Mouse (Mus musculus) ES-E14 (cell line): Measurements from ENCODE around the gene Rims3. TPM values are rescaled to one million over a fixed set of nuclear protein-coding genes. Genes with fewer than 3 reads are reported as not detected.

Experiments
- DNase-seq: peaks from one replicate; pipeline ENCODE4 v3.0.0-alpha.2; 2013; ENCODE audit warnings: low read depth, low spot score
- H3K27ac ChIP-seq: 2 replicates; pipeline ENCODE4 v1.5.1; 2012; ENCODE audit warnings: low read depth, mild to moderate bottlenecking, low read length, moderate library complexity, mixed read lengths; ENCODE audit not compliant: poor library complexity, insufficient read depth, severe bottlenecking
- H3K36me3 ChIP-seq: 2 replicates; pipeline ENCODE4 v1.6.1; 2012; ENCODE audit warnings: mild to moderate bottlenecking, low read length, moderate library complexity, mixed read lengths; ENCODE audit not compliant: control insufficient read depth, poor library complexity, insufficient read depth, severe bottlenecking
- H3K4me1 ChIP-seq, 2 experiments: fragments of 150-350 bp in 1 of 2; sonication (generic) in 1 of 2; 2 replicates each; pipeline ENCODE4 v1.6.1; 2012; ENCODE audit warnings: low read length in 2 of 2, mild to moderate bottlenecking in 1 of 2, mixed read lengths in 1 of 2; ENCODE audit not compliant: control insufficient read depth in 2 of 2, insufficient read depth in 2 of 2, poor library complexity in 1 of 2
- H3K4me3 ChIP-seq, 2 experiments: fragments of 150-350 bp in 1 of 2; sonication (generic) in 1 of 2; 2 replicates each; pipeline ENCODE4 v1.5.1; 2012; ENCODE audit warnings: low read length in 2 of 2, low read depth in 1 of 2, mild to moderate bottlenecking in 1 of 2, mixed read lengths in 1 of 2; ENCODE audit not compliant: insufficient read depth in 1 of 2, poor library complexity in 1 of 2, severe bottlenecking in 1 of 2
- H3K9ac ChIP-seq: 2 replicates; pipeline ENCODE4 v1.6.1; 2012; ENCODE audit warnings: low read depth, mild to moderate bottlenecking, low read length, mixed read lengths; ENCODE audit not compliant: poor library complexity, insufficient read depth, severe bottlenecking
- H3K9me3 ChIP-seq: fragments of 150-350 bp; sonication (generic); 2 replicates; pipeline ENCODE4 v1.6.1; 2012; ENCODE audit warnings: low read depth, mild to moderate bottlenecking, low read length; ENCODE audit not compliant: control insufficient read depth, insufficient read depth
- CHD2 ChIP-seq: IDR thresholded peaks from 2 replicates; pipeline ENCODE4 v1.6.1; 2014; ENCODE audit warnings: mild to moderate bottlenecking, low read depth, low read length, inconsistent platforms
- HCFC1 ChIP-seq: IDR thresholded peaks from 2 replicates; pipeline ENCODE4 v1.6.1; 2012; ENCODE audit warnings: low read length, inconsistent platforms, borderline replicate concordance; ENCODE audit not compliant: insufficient read depth
- MAFK ChIP-seq: IDR thresholded peaks from 2 replicates; pipeline ENCODE4 v1.6.1; 2014; ENCODE audit warnings: mild to moderate bottlenecking, low read depth, low read length, inconsistent platforms; ENCODE audit not compliant: insufficient read depth
- ZC3H11A ChIP-seq: IDR thresholded peaks from 2 replicates; pipeline ENCODE4 v1.6.1; 2012; ENCODE audit warnings: low read depth, mild to moderate bottlenecking, inconsistent platforms, low read length, borderline replicate concordance
- ZNF384 ChIP-seq: IDR thresholded peaks from 2 replicates; pipeline ENCODE4 v1.6.1; 2012; ENCODE audit warnings: low read depth, low read length, inconsistent platforms
- in situ Hi-C, 2 experiments: fragments of 600-800 bp; cut with MboI; formaldehyde crosslinking; loops; one replicate each; pipeline ENCODE4 v1.15.1; 2025; ENCODE audit warnings: low sequenced_read_pairs in 2 of 2, inconsistent platforms in 1 of 2; ENCODE audit not compliant: unreplicated experiment in 2 of 2
- total RNA-seq: library from RNA; depleted of rRNA; stranded (reverse); fragments of 300-350 nt; gene quantifications from 2 replicates; pipeline ENCODE4 v1.2.3, GENCODE M21; 2012

Gene Rims3
- total RNA-seq, 1 experiment, result 4.5 TPM

GRCm38 (mm10) chr4:120868246-120868645, 13.6 kb downstream of the Rims3 start:
- H3K9ac ChIP-seq, result no peak overlapping the region
- TF ChIP-seq CHD2 (no peak), MAFK (no peak), ZNF384 (no peak), HCFC1 (no peak), ZC3H11A (no peak)
- in situ Hi-C loops, result no loop called here
- no peak overlapping the region for H3K27ac ChIP-seq
- DNase-seq, result no peak
- peaks cover 0 to 2% of the 10 kb centered on the region in 2 experiments; a peak in 1 of 4 replicates for H3K4me1 ChIP-seq
- H3K4me3 ChIP-seq, result no peak overlapping the region
- H3K9me3 ChIP-seq, result no peaks in the 10 kb centered on the region
- no peaks in the 10 kb centered on the region for H3K36me3 ChIP-seq

- no peaks in the 10 kb centered on the region for H3K36me3 ChIP-seq
- TF ChIP-seq CHD2 (no peak), ZC3H11A (no peak)
- H3K9me3 ChIP-seq, result no peaks in the 10 kb centered on the region
- DNase-seq, result no peak
- H3K27ac ChIP-seq, result no peak overlapping the region
- no peak overlapping the region for H3K4me3 ChIP-seq
- H3K4me1 ChIP-seq, result peaks cover 0 to 2% of the 10 kb centered on the region in 2 experiments; a peak in 1 of 4 replicates
- H3K9ac ChIP-seq, result no peak overlapping the region
- in situ Hi-C loops, result no loop called here
Observed at GRCm38 (mm10) chr4:120868988-120869387, 14.4 kb downstream of the Rims3 start.

- no peak for DNase-seq
- TF ChIP-seq CHD2, result no peak
- no peak for TF ChIP-seq HCFC1
- no peak for TF ChIP-seq ZNF384
- TF ChIP-seq MAFK, result no peak
- no peak for TF ChIP-seq ZC3H11A
- H3K27ac ChIP-seq, result no peak overlapping the region
- H3K9me3 ChIP-seq, result no peaks in the 10 kb centered on the region
- no peak overlapping the region for H3K4me3 ChIP-seq
- H3K9ac ChIP-seq, result no peak overlapping the region
- H3K36me3 ChIP-seq, result no peaks in the 10 kb centered on the region
- in situ Hi-C loops, result no loop called here
- peaks cover 0 to 2% of the 10 kb centered on the region in 2 experiments; a peak in 1 of 4 replicates for H3K4me1 ChIP-seq
Observed at GRCm38 (mm10) chr4:120870262-120870748, 15.7 kb downstream of the Rims3 start.

- no peak for TF ChIP-seq HCFC1
- no peak for TF ChIP-seq ZNF384
- no peak for TF ChIP-seq MAFK
- no peak for TF ChIP-seq CHD2
- TF ChIP-seq ZC3H11A, result no peak
- H3K9ac ChIP-seq, result no peak overlapping the region
- no peaks in the 10 kb centered on the region for H3K4me1 ChIP-seq
- H3K27ac ChIP-seq, result no peak overlapping the region
- in situ Hi-C loops, result no loop called here
- no peaks in the 10 kb centered on the region for H3K36me3 ChIP-seq
- H3K4me3 ChIP-seq, result no peak overlapping the region
- DNase-seq, result no peak
- H3K9me3 ChIP-seq, result no peaks in the 10 kb centered on the region
Observed at GRCm38 (mm10) chr4:120875961-120876360, 21.3 kb downstream of the Rims3 start.

GRCm38 (mm10) chr4:120878728-120879127, 24.1 kb downstream of the Rims3 start:
- DNase-seq, result no peak
- Histone ChIP-seq H3K9ac (no peak overlapping the region), H3K4me3 (no peak overlapping the region), H3K36me3 (no peaks in the 10 kb centered on the region), H3K4me1 (no peaks in the 10 kb centered on the region), H3K9me3 (no peaks in the 10 kb centered on the region), H3K27ac (no peak overlapping the region)
- TF ChIP-seq ZC3H11A (no peak), HCFC1 (no peak), CHD2 (no peak), ZNF384 (no peak), MAFK (no peak)
- in situ Hi-C loops, result no loop called here
